Mouse (Mus musculus) layer of hippocampus, postnatal 36 days (tissue): ENCODE measurements around the gene Txlna. TPM values are rescaled to one million over a fixed set of nuclear protein-coding genes. Genes with fewer than 3 reads are reported as not detected.

Experiments used
- DNase-seq, 2 experiments: peaks; one replicate each; pipeline ENCODE4 v3.0.0; 2022
- total RNA-seq, 2 experiments: library from RNA; stranded (reverse); gene quantifications; 2 replicates each; pipeline ENCODE4 v1.2.3; 2021

Txlna gene
- total RNA-seq, 2 experiments from 2014 or later = 46.1 to 54.7 TPM

GRCm38 (mm10) chr4:129624281-129625028, 16.4 kb downstream of the Txlna start:
- DNase-seq = peak; percentile 86 to 89

- DNase-seq = peak in 1 of 2 experiments; percentile 63
Observed at GRCm38 (mm10) chr4:129623681-129624091, 17.2 kb downstream of the Txlna start, which contains the start of gene Ccdc28b. TSS of gene Ccdc28b (minus strand) at chr4:129623947.

- DNase-seq = no peak
Observed at GRCm38 (mm10) chr4:129622803-129623535, 17.9 kb downstream of the Txlna start.

GRCm38 (mm10) chr4:129622120-129622802, 18.6 kb downstream of the Txlna start:
- no peak for DNase-seq

- DNase-seq = no peak
Observed at GRCm38 (mm10) chr4:129621283-129621841, 19.5 kb downstream of the Txlna start.

- DNase-seq = no peak
Observed at GRCm38 (mm10) chr4:129620419-129621282, 20.2 kb downstream of the Txlna start.

- peak; percentile 95 to 97 for DNase-seq
Observed at GRCm38 (mm10) chr4:129618786-129619691, 21.8 kb downstream of the Txlna start, which contains the start of gene Iqcc. TSS of gene Iqcc (minus strand) at chr4:129619099.

- DNase-seq = no peak
Observed at GRCm38 (mm10) chr4:129618031-129618430, 22.8 kb downstream of the Txlna start.

- DNase-seq = no peak
Observed at GRCm38 (mm10) chr4:129617121-129617641, 23.7 kb downstream of the Txlna start.

GRCm38 (mm10) chr4:129616631-129617030, 24.2 kb downstream of the Txlna start:
- DNase-seq = no peak

- no peak for DNase-seq
Observed at GRCm38 (mm10) chr4:129615801-129616290, 25.0 kb downstream of the Txlna start.

GRCm38 (mm10) chr4:129614093-129614492, 26.8 kb downstream of the Txlna start, which contains the start of gene Dcdc2b:
TSS of gene Dcdc2b (minus strand) at chr4:129614257.
- no peak for DNase-seq

GRCm38 (mm10) chr4:129610472-129610871, 30.4 kb downstream of the Txlna start:
- DNase-seq = no peak

- DNase-seq = no peak
Observed at GRCm38 (mm10) chr4:129610026-129610425, 30.8 kb downstream of the Txlna start.

- no peak for DNase-seq
Observed at GRCm38 (mm10) chr4:129609139-129609631, 31.7 kb downstream of the Txlna start.

GRCm38 (mm10) chr4:129608426-129609025, 32.3 kb downstream of the Txlna start:
- DNase-seq = peak; percentile 73 to 77

GRCm38 (mm10) chr4:129600233-129601158, 40.4 kb downstream of the Txlna start, which contains the start of the genes Eif3i and Tmem234:
TSS of gene Eif3i (minus strand) at chr4:129600648.
TSS of gene Tmem234 (plus strand) at chr4:129600668.
- DNase-seq = peak; percentile 81 to 85

GRCm38 (mm10) chr4:129588865-129589264, 52.0 kb downstream of the Txlna start:
- DNase-seq = no peak
